Mouse (Mus musculus) cortical plate, adult 2 months (tissue): ENCODE results near the gene Tmem243.

ENCODE experiments used
- CTCF ChIP-seq: fragments of 200-500 bp; IDR thresholded peaks from 2 replicates; pipeline ENCODE4 v1.5.1; 2011; ENCODE audit warnings: mild to moderate bottlenecking, control low read depth, low read length; ENCODE audit not compliant: insufficient read depth; ENCODE audit errors: extremely low read depth
- POLR2A ChIP-seq: fragments of 200-500 bp; IDR thresholded peaks from 2 replicates; pipeline ENCODE4 v1.6.1; 2011; ENCODE audit warnings: mild to moderate bottlenecking, low read length, control low read depth; ENCODE audit not compliant: insufficient read depth; ENCODE audit errors: extremely low read depth

GRCm38 (mm10) chr5:9173295-9173694 lies 72.8 kb downstream of the Tmem243 start:
- TF ChIP-seq CTCF: no peak
- TF ChIP-seq POLR2A: no peak
